Mouse (Mus musculus): Measurements from ENCODE around the gene Hoxa4. TPM values are rescaled to one million over a fixed set of nuclear protein-coding genes. Genes with fewer than 3 reads are reported as not detected.

The Hoxa4 gene
- total RNA-seq, 1 experiment: 0.13 TPM

DNA sequence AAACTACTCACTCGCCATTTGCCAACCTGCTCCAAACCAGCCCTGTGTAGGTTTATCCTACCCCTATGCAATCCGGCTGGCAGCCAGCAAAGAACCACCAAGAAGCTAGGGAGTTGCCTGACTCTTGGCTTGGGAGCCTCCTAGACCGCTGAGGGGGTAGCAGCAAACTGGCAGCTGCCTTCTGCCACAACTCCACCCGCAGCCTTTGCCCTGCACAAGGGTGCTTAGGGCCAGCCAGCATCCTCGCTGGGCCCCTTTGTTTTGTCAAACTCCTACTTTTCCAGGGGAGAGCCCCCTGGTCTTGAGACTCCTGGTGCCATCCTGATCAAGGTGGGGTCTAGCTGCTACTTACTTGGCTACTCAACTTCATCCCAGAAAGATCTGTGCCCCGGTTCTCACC lies 6.9 kb downstream of the Hoxa4 start:
- no peak overlapping the region for H3K4me3 ChIP-seq (ENCODE audit: insufficient read depth in 1 of 2, low read depth in 1 of 2, low read length in 2 of 2, poor library complexity in 1 of 2, severe bottlenecking in 1 of 2)
- no peak overlapping the region for H3K9ac ChIP-seq (ENCODE audit: insufficient read depth, low read depth, low read length, poor library complexity, severe bottlenecking)

DNA sequence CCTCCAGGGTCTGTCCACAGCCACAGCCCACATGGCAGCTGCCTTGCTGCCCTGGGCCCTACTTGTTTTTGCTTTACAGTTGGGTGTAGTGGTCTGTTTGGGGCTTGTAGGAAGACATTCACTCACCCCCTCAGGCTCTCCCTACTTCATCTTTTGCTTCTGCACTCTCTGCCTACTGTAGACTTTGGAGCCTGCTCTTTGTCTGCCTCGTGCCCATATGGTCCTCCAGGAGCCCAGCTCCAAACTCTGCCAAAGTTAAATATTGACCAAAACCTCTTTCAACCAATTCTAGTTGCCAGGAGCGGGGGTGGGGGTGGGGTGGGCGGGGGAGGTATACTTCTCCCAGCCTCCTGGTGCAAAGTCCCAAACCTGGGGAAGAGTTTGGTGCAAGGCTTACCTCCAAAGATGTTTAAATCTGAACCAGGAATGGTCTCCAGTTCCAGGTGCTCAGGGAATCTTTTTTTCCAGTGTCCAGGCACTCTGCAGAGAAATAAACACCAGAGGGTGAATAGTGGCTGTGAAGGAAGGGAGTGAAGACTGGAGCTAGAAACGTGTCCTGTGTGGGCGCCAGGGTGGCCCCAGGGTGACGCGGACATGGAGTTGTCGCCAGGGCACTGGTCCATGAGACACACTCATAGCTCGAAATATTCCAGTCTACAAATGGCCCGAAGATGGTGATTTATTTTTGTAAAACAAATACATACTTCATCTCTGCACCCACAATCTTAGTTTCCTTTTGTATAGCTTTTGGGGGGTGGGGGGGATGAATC lies 8.1 kb downstream of the Hoxa4 start:
- H3K9ac ChIP-seq (ENCODE audit: insufficient read depth, low read depth, low read length, poor library complexity, severe bottlenecking): no peak overlapping the region
- in situ Hi-C loops (cut with MboI; ENCODE audit: low sequenced_read_pairs in 2 of 2, unreplicated experiment in 2 of 2): no loop called here
- H3K4me1 ChIP-seq (ENCODE audit: control insufficient read depth in 2 of 2, insufficient read depth in 2 of 2, low read length in 2 of 2, poor library complexity in 1 of 2): no peaks in the 10 kb centered on the region; a peak in 1 of 4 replicates

More for the DNA sequence above, 6.9 kb downstream of the Hoxa4 start:
- Histone ChIP-seq H3K36me3 (ENCODE audit: control insufficient read depth, insufficient read depth, low read length, poor library complexity, severe bottlenecking) (no peaks in the 10 kb centered on the region), H3K27ac (ENCODE audit: insufficient read depth, low read depth, low read length, poor library complexity, severe bottlenecking) (no peak overlapping the region), H3K4me1 (ENCODE audit: control insufficient read depth in 2 of 2, insufficient read depth in 2 of 2, low read length in 2 of 2, poor library complexity in 1 of 2) (no peaks in the 10 kb centered on the region; a peak in 1 of 4 replicates), H3K9me3 (ENCODE audit: control insufficient read depth, insufficient read depth, low read depth, low read length) (no peaks in the 10 kb centered on the region)
- no peak for DNase-seq (ENCODE audit: low read depth, low spot score)
- in situ Hi-C loops (cut with MboI; ENCODE audit: low sequenced_read_pairs in 2 of 2, unreplicated experiment in 2 of 2): no loop called here
- no peak for TF ChIP-seq MAFK (IDR thresholded peaks at IDR 0.05; ENCODE audit: insufficient read depth, low read depth, low read length)
- no peak for TF ChIP-seq HCFC1 (IDR thresholded peaks at IDR 0.05; ENCODE audit: borderline replicate concordance, insufficient read depth, low read length)
- no peak for TF ChIP-seq CHD2 (IDR thresholded peaks at IDR 0.05; ENCODE audit: low read depth, low read length)
- no peak for TF ChIP-seq ZC3H11A (IDR thresholded peaks at IDR 0.05; ENCODE audit: borderline replicate concordance, low read depth, low read length)

DNA sequence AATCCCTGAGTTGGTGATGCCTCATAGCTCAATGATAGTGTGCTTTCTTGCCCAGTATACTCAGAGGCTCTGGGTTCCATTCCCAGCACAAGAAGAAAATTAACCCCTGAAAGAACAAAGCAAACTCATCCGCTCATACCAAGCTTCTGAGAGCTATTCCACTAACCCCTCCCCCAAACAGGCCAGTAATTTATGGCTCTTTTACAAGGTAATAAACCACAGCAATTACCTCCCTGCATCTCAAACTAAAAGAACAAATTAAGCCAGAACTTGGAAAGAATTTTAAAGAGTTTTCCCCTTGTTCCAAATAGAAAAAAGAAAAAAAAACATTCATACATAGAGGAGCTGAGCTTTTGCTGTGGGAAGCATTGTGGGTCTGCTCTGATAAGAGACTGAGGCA lies 8.8 kb downstream of the Hoxa4 start:
- no peaks in the 10 kb centered on the region; a peak in 1 of 4 replicates for H3K4me1 ChIP-seq (ENCODE audit: control insufficient read depth in 2 of 2, insufficient read depth in 2 of 2, low read length in 2 of 2, poor library complexity in 1 of 2)
- in situ Hi-C loops (cut with MboI; ENCODE audit: low sequenced_read_pairs in 2 of 2, unreplicated experiment in 2 of 2): no loop called here
- no peak for DNase-seq (ENCODE audit: low read depth, low spot score)
- H3K9me3 ChIP-seq (ENCODE audit: control insufficient read depth, insufficient read depth, low read depth, low read length): no peaks in the 10 kb centered on the region
- TF ChIP-seq CHD2 (IDR thresholded peaks at IDR 0.05; ENCODE audit: low read depth, low read length) (no peak), HCFC1 (IDR thresholded peaks at IDR 0.05; ENCODE audit: borderline replicate concordance, insufficient read depth, low read length) (no peak), ZNF384 (IDR thresholded peaks at IDR 0.05; ENCODE audit: low read depth, low read length) (no peak), MAFK (IDR thresholded peaks at IDR 0.05; ENCODE audit: insufficient read depth, low read depth, low read length) (no peak), ZC3H11A (IDR thresholded peaks at IDR 0.05; ENCODE audit: borderline replicate concordance, low read depth, low read length) (no peak)
- no peak overlapping the region for H3K9ac ChIP-seq (ENCODE audit: insufficient read depth, low read depth, low read length, poor library complexity, severe bottlenecking)
- H3K4me3 ChIP-seq (ENCODE audit: insufficient read depth in 1 of 2, low read depth in 1 of 2, low read length in 2 of 2, poor library complexity in 1 of 2, severe bottlenecking in 1 of 2): no peak overlapping the region
- no peaks in the 10 kb centered on the region for H3K36me3 ChIP-seq (ENCODE audit: control insufficient read depth, insufficient read depth, low read length, poor library complexity, severe bottlenecking)
- no peak overlapping the region for H3K27ac ChIP-seq (ENCODE audit: insufficient read depth, low read depth, low read length, poor library complexity, severe bottlenecking)

More for the DNA sequence above, 8.1 kb downstream of the Hoxa4 start:
- H3K36me3 ChIP-seq (ENCODE audit: control insufficient read depth, insufficient read depth, low read length, poor library complexity, severe bottlenecking): no peaks in the 10 kb centered on the region
- H3K27ac ChIP-seq (ENCODE audit: insufficient read depth, low read depth, low read length, poor library complexity, severe bottlenecking): no peak overlapping the region
- no peaks in the 10 kb centered on the region for H3K9me3 ChIP-seq (ENCODE audit: control insufficient read depth, insufficient read depth, low read depth, low read length)
- H3K4me3 ChIP-seq (ENCODE audit: insufficient read depth in 1 of 2, low read depth in 1 of 2, low read length in 2 of 2, poor library complexity in 1 of 2, severe bottlenecking in 1 of 2): no peak overlapping the region
- TF ChIP-seq CHD2 (IDR thresholded peaks at IDR 0.05; ENCODE audit: low read depth, low read length) (no peak), HCFC1 (IDR thresholded peaks at IDR 0.05; ENCODE audit: borderline replicate concordance, insufficient read depth, low read length) (no peak), ZNF384 (IDR thresholded peaks at IDR 0.05; ENCODE audit: low read depth, low read length) (no peak), MAFK (IDR thresholded peaks at IDR 0.05; ENCODE audit: insufficient read depth, low read depth, low read length) (no peak), ZC3H11A (IDR thresholded peaks at IDR 0.05; ENCODE audit: borderline replicate concordance, low read depth, low read length) (no peak)
- no peak for DNase-seq (ENCODE audit: low read depth, low spot score)

DNA sequence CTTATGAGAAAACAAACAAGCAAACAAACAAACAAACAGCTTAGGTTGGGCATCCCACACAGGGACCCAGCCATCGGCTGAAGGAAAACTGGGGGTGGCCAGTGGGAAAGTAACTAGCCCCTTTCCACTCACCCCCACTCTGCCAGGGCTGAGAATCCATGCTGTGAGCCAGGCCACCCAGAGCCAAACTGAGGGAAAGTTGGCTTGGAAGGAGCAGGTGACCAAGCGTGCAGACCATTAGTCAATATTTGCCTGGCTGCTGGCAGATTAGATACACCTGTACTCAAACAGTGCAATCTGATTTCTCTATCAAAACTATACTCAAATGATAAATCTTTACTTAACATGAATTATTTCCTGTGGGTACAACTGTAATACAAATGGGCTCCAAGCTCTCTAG lies 9.5 kb downstream of the Hoxa4 start:
- Histone ChIP-seq H3K27ac (ENCODE audit: insufficient read depth, low read depth, low read length, poor library complexity, severe bottlenecking) (no peak overlapping the region), H3K9ac (ENCODE audit: insufficient read depth, low read depth, low read length, poor library complexity, severe bottlenecking) (no peak overlapping the region), H3K4me3 (ENCODE audit: insufficient read depth in 1 of 2, low read depth in 1 of 2, low read length in 2 of 2, poor library complexity in 1 of 2, severe bottlenecking in 1 of 2) (no peak overlapping the region), H3K4me1 (ENCODE audit: control insufficient read depth in 2 of 2, insufficient read depth in 2 of 2, low read length in 2 of 2, poor library complexity in 1 of 2) (no peaks in the 10 kb centered on the region; a peak in 2 of 4 replicates), H3K9me3 (ENCODE audit: control insufficient read depth, insufficient read depth, low read depth, low read length) (no peaks in the 10 kb centered on the region), H3K36me3 (ENCODE audit: control insufficient read depth, insufficient read depth, low read length, poor library complexity, severe bottlenecking) (no peaks in the 10 kb centered on the region)
- TF ChIP-seq MAFK (IDR thresholded peaks at IDR 0.05; ENCODE audit: insufficient read depth, low read depth, low read length) (no peak), ZC3H11A (IDR thresholded peaks at IDR 0.05; ENCODE audit: borderline replicate concordance, low read depth, low read length) (no peak), CHD2 (IDR thresholded peaks at IDR 0.05; ENCODE audit: low read depth, low read length) (no peak), ZNF384 (IDR thresholded peaks at IDR 0.05; ENCODE audit: low read depth, low read length) (no peak), HCFC1 (IDR thresholded peaks at IDR 0.05; ENCODE audit: borderline replicate concordance, insufficient read depth, low read length) (no peak)
- DNase-seq (ENCODE audit: low read depth, low spot score): no peak
- in situ Hi-C loops (cut with MboI; ENCODE audit: low sequenced_read_pairs in 2 of 2, unreplicated experiment in 2 of 2): no loop called here
